In the genomic region with DNA sequence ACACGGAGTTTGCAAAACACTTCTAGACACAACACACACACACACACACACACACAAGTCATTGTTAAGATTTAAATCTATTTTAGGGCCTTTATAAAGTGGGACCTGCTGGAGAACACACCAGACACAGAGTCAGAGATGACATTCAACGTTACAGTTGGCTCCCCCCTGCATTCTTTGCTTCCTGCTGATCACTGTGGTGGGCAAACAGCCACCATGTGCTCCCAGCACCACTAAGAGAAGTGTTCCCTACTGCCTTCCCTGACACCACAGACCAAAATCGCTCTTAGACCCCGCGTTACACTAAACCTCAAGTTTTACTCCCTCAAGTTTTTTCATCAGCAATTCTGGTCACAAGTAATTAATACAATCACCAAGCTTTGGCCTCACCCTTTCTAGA, we compare ENCODE assay signal across 23 mouse cellular contexts. TPM values are rescaled to one million over a fixed set of nuclear protein-coding genes. Genes with fewer than 3 reads are reported as not detected.
DNase-seq lines count a peak whose midpoint lies in the region; ATAC-seq lines count a peak whose summit lies in the region.
"Had no signal": no experiment of that assay in that cellular context is flagged by ENCODE, and none has a peak within 500 bp of the region (broad histone marks: within the 10 kb centered on the region; RNA-seq: fewer than 3 reads in every experiment).

No protein-coding gene starts in this region.

- H3K4me2 ChIP-seq in heart, embryonic 16.5 days (ENCODE audit: low read depth, low read length) = 0 out of 2 replicates have a peak overlapping the region, but pooled peaks have one; percentile 12
- H3K4me2 ChIP-seq in liver, embryonic 12.5 days = no peak overlapping the region
- H3K4me2 ChIP-seq: embryonic facial prominence, embryonic 12.5 days; forebrain, embryonic 15.5 days; heart, embryonic 13.5 days had no signal

- intact Hi-C loops in heart, postnatal 14 days (cut with DNase I) = no loop called here

- H3K4me3 ChIP-seq in heart, embryonic 16.5 days (ENCODE audit: low read length) = no peak overlapping the region
- H3K4me3 ChIP-seq in liver, embryonic 12.5 days = no peak overlapping the region
- H3K4me3 ChIP-seq: embryonic facial prominence, embryonic 12.5 days; forebrain, embryonic 15.5 days; heart, embryonic 13.5 days had no signal

- H3K4me1 ChIP-seq in heart, embryonic 16.5 days (ENCODE audit: control insufficient read depth, insufficient read depth, low read length) = peaks cover 31% of the 10 kb centered on the region
- peaks cover 80% of the 10 kb centered on the region for H3K4me1 ChIP-seq in liver, embryonic 12.5 days

- H3K27ac ChIP-seq in heart, embryonic 16.5 days (ENCODE audit: low read length) = peak overlapping the region; percentile 13; the same call in 1 of the 2 replicates
- H3K27ac ChIP-seq in liver, embryonic 12.5 days = peak overlapping the region; percentile 33; the same call in 1 of the 2 replicates
- H3K27ac ChIP-seq: embryonic facial prominence, embryonic 12.5 days; forebrain, embryonic 15.5 days; heart, embryonic 13.5 days had no signal

- no peak for DNase-seq in heart, postnatal 14 days
- DNase-seq in liver = no peak
- DNase-seq in thymus, postnatal 25 days = peak; percentile 59
- no peak for DNase-seq in thymus, postnatal 0 days (ENCODE audit: low spot score)
- no peak for DNase-seq in ovary, postnatal 10 days (ENCODE audit: low spot score)
- DNase-seq: adrenal gland, postnatal 10 days; B cell, adult 2 months; cerebellum, adult 11 months; cerebellum, adult 8-10 months; cerebellum, postnatal 14 days; gastrocnemius, postnatal 36 days; heart, adult 11 months; heart, postnatal 10 days had no signal

- no peak for ATAC-seq in heart, embryonic 16.5 days (replicated peaks; ENCODE audit: extremely low read depth, insufficient read depth, low FRiP score)
- no peak for ATAC-seq in liver, embryonic 12.5 days
- ATAC-seq: CD4-positive, CD25-positive, alpha-beta regulatory T cell, adult 4 months; forebrain, embryonic 15.5 days had no signal

- H3K9me3 ChIP-seq in heart, embryonic 16.5 days (replicated peaks; ENCODE audit: control insufficient read depth, low read length) = no peaks in the 10 kb centered on the region
- H3K9me3 ChIP-seq in liver, embryonic 12.5 days (replicated peaks) = no peaks in the 10 kb centered on the region
- H3K9me3 ChIP-seq: embryonic facial prominence, embryonic 12.5 days; forebrain, embryonic 15.5 days; heart, embryonic 13.5 days had no signal

- H3K27me3 ChIP-seq in heart, embryonic 16.5 days (ENCODE audit: control insufficient read depth, insufficient read depth, low read length) = no peaks in the 10 kb centered on the region
- no peaks in the 10 kb centered on the region for H3K27me3 ChIP-seq in liver, embryonic 12.5 days (replicated peaks)
- H3K27me3 ChIP-seq: embryonic facial prominence, embryonic 12.5 days; forebrain, embryonic 15.5 days; heart, embryonic 13.5 days had no signal

- H3K36me3 ChIP-seq in heart, embryonic 16.5 days (ENCODE audit: control insufficient read depth, insufficient read depth) = no peaks in the 10 kb centered on the region
- no peaks in the 10 kb centered on the region for H3K36me3 ChIP-seq in liver, embryonic 12.5 days
- H3K36me3 ChIP-seq: embryonic facial prominence, embryonic 12.5 days; forebrain, embryonic 15.5 days; G1E; heart, embryonic 13.5 days had no signal

- 68% methylated on average over 5 of the region's 5 CpGs for WGBS in heart, embryonic 16.5 days
- 49% methylated on average over 5 of the region's 5 CpGs for WGBS in liver, embryonic 12.5 days (ENCODE audit: insufficient replicate concordance)

- no peak overlapping the region for H3K9ac ChIP-seq in heart, embryonic 16.5 days (ENCODE audit: low read length)
- no peak overlapping the region for H3K9ac ChIP-seq in liver, embryonic 12.5 days
- H3K9ac ChIP-seq: embryonic facial prominence, embryonic 12.5 days; forebrain, embryonic 15.5 days; heart, embryonic 13.5 days had no signal

RNA-seq across cellular contexts. Expression of a gene that starts 26.8 kb away (rescaled TPM):
- 1.4 TPM in 1 of 2 replicates, not detected in the other for polyA plus RNA-seq in heart, embryonic 16.5 days (2015; fragmentation: Nextera tagmentation; extraction: Ambion mirVana)
- 1 to 10 TPM; 3.3 to 6.1 TPM for total RNA-seq in heart, postnatal 14 days (2021)
- polyA plus RNA-seq in liver, embryonic 12.5 days (2016; fragmentation: Nextera tagmentation; extraction: Ambion mirVana) = 0.51 and 1.7 TPM in 2 replicates
- 0.79 TPM in 1 of 2 replicates, not detected in the other for polyA plus RNA-seq in thymus, postnatal 0 days (2015; fragmentation: Nextera tagmentation; extraction: Ambion mirVana)
- total RNA-seq: G1E had no signal
- polyA plus RNA-seq: brain, embryonic 14.5 days; cortical plate, adult 2 months; forebrain, embryonic 11.5 days; G1E had no signal

RNA-seq across cellular contexts. Expression of a gene that starts 39.1 kb away (rescaled TPM):
- 12.4 and 12.7 TPM in 2 replicates for polyA plus RNA-seq in heart, embryonic 16.5 days (2015; fragmentation: Nextera tagmentation; extraction: Ambion mirVana)
- total RNA-seq in heart, postnatal 14 days (2021) = 1 to 10 TPM; 5.4 to 7.9 TPM
- 18.3 and 18.9 TPM in 2 replicates for polyA plus RNA-seq in liver, embryonic 12.5 days (2016; fragmentation: Nextera tagmentation; extraction: Ambion mirVana)
- polyA plus RNA-seq in thymus, postnatal 0 days (2015; fragmentation: Nextera tagmentation; extraction: Ambion mirVana) = 6.7 and 6.8 TPM in 2 replicates
- polyA plus RNA-seq: G1E had no signal
